ENCODE assay signal across 24 mouse cellular contexts in the genomic region with DNA sequence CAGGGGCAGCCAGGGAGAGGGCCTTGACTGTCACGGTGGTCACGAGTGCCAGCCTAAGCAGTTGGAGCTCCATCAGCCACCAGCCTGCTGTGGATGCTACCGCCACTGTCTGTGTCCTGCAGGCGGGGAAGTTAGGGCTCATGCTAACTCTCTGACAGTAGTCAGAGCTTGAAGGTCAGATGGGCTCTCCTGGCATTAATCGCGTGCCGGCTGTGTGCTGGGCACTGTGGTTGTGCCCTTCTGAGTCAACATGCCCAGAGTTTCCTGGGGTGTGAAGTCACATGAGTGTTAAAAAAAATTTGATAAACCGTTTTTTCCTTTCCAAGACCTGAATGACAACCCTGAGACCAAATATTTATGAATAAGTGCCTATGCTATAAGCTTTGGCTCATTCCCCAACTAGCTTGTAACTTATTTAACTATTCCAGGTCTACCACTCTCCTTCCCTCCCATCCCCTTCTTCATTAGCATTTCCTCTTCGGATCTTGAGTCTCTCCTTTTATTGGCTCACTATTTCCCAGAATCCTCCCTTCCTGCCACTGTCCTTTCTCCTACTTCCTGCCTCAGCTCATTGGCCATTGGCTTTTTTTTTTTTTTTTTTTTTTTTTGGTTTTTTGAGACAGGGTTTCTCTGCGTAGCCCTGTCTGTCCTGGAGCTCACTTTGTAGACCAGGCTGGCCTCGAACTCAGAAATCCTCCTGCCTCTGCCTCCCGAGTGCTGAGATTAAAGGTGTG. TPM values are rescaled to one million over a fixed set of nuclear protein-coding genes. Genes with fewer than 3 reads are reported as not detected.
A peak's percentile ranks its signal among the peaks of the same experiment; 100 is the strongest.
DNase-seq lines count a peak whose midpoint lies in the region; TF ChIP-seq lines count a peak whose summit lies in the region.
"Had no signal": no experiment of that assay in that cellular context is flagged by ENCODE, and none has a peak within 500 bp of the region (broad histone marks: within the 10 kb centered on the region; RNA-seq: fewer than 3 reads in every experiment).

No protein-coding gene starts in this region.

- intact Hi-C loops in left cerebral cortex, postnatal 14 days (cut with DNase I) = no loop called here

- no peak overlapping the region for H3K4me3 ChIP-seq in heart, embryonic 10.5 days
- peak overlapping the region in 1 of 2 experiments; percentile 52; a peak in 3 of 4 replicates for H3K4me3 ChIP-seq in ES-E14 (ENCODE audit: insufficient read depth in 1 of 2, low read depth in 1 of 2, low read length in 2 of 2, poor library complexity in 1 of 2, severe bottlenecking in 1 of 2)
- H3K4me3 ChIP-seq: erythroblast, embryonic 14.5 days; left cerebral cortex, adult 2 months had no signal

- in situ Hi-C loops in ES-E14 (cut with MboI; ENCODE audit: low sequenced_read_pairs in 2 of 2, unreplicated experiment in 2 of 2) = no loop called here

- H3K27ac ChIP-seq in heart, embryonic 10.5 days = peak overlapping the region; percentile 47; the same call in 1 of the 2 replicates
- H3K27ac ChIP-seq in ES-E14 (ENCODE audit: insufficient read depth, low read depth, low read length, poor library complexity, severe bottlenecking) = peak overlapping the region; percentile 56; the same call in 1 of the 2 replicates
- H3K27ac ChIP-seq: embryonic facial prominence, embryonic 12.5 days; forebrain, embryonic 13.5 days; left cerebral cortex, adult 2 months; liver, embryonic 12.5 days; neural tube, embryonic 13.5 days had no signal

- 0 out of 2 replicates have a peak, but pooled peaks cover 2% of the 10 kb centered on the region for H3K36me3 ChIP-seq in heart, embryonic 10.5 days
- H3K36me3 ChIP-seq in ES-E14 (ENCODE audit: control insufficient read depth, insufficient read depth, low read length, poor library complexity, severe bottlenecking) = no peaks in the 10 kb centered on the region
- H3K36me3 ChIP-seq: embryonic facial prominence, embryonic 12.5 days; G1E; hindbrain, embryonic 12.5 days; limb, embryonic 10.5 days; liver, embryonic 12.5 days; neural tube, embryonic 13.5 days had no signal

- peaks cover 50% of the 10 kb centered on the region for H3K4me1 ChIP-seq in heart, embryonic 10.5 days
- peaks cover 2 to 19% of the 10 kb centered on the region in 2 experiments; a peak in 2 of 4 replicates for H3K4me1 ChIP-seq in ES-E14 (ENCODE audit: control insufficient read depth in 2 of 2, insufficient read depth in 2 of 2, low read length in 2 of 2, poor library complexity in 1 of 2)
- H3K4me1 ChIP-seq: embryonic facial prominence, embryonic 12.5 days; forebrain, embryonic 13.5 days; hindbrain, embryonic 12.5 days; megakaryocyte, embryonic 14.5 days; neural tube, embryonic 13.5 days had no signal

- WGBS in heart, embryonic 10.5 days = 84% methylated on average over 12 of the region's 12 CpGs

- H3K27me3 ChIP-seq in heart, embryonic 10.5 days (ENCODE audit: insufficient read depth, poor library complexity, severe bottlenecking) = no peaks in the 10 kb centered on the region
- H3K27me3 ChIP-seq: neural tube, embryonic 13.5 days had no signal

- no peak overlapping the region for H3K9ac ChIP-seq in ES-E14 (ENCODE audit: insufficient read depth, low read depth, low read length, poor library complexity, severe bottlenecking)
- H3K9ac ChIP-seq: embryonic facial prominence, embryonic 12.5 days; forebrain, embryonic 13.5 days; hindbrain, embryonic 12.5 days; liver, embryonic 12.5 days; neural tube, embryonic 13.5 days had no signal

- no peak for DNase-seq in heart, embryonic 10.5 days (ENCODE audit: low spot score)
- no peak for DNase-seq in heart, adult 8-10 months (ENCODE audit: low spot score)
- DNase-seq in kidney, adult 9 months = peak; percentile 34
- no peak for DNase-seq in kidney, postnatal 10 days
- no peak for DNase-seq in ES-E14 (ENCODE audit: low read depth, low spot score)
- DNase-seq in adrenal gland, postnatal 36 days = peak; percentile 66 to 78
- no peak for DNase-seq in left cerebral cortex, postnatal 14 days (ENCODE audit: low spot score in 2 of 2)
- DNase-seq: cerebellum, adult 9-10 months; gastrocnemius, postnatal 14 days; layer of hippocampus, adult 9-11 months; lung, adult 2 months; midbrain, embryonic 14.5 days; right cerebral cortex, adult 18-20 months; thymus, postnatal 14 days had no signal

- no peaks in the 10 kb centered on the region for H3K9me3 ChIP-seq in heart, embryonic 10.5 days
- no peaks in the 10 kb centered on the region for H3K9me3 ChIP-seq in ES-E14 (ENCODE audit: control insufficient read depth, insufficient read depth, low read depth, low read length)
- H3K9me3 ChIP-seq: forebrain, embryonic 13.5 days; G1E; limb, embryonic 10.5 days; liver, embryonic 12.5 days; neural tube, embryonic 13.5 days had no signal

TF ChIP-seq in ES-E14, 5 proteins besides CTCF, POLR2A, EP300 and RAD21:
- TF ChIP-seq ZC3H11A (IDR thresholded peaks at IDR 0.05; ENCODE audit: borderline replicate concordance, low read depth, low read length) = no peak
- peak; percentile 87 for TF ChIP-seq ZNF384 (IDR thresholded peaks at IDR 0.05; ENCODE audit: low read depth, low read length)
- TF ChIP-seq CHD2 (IDR thresholded peaks at IDR 0.05; ENCODE audit: low read depth, low read length) = no peak
- no peak for TF ChIP-seq MAFK (IDR thresholded peaks at IDR 0.05; ENCODE audit: insufficient read depth, low read depth, low read length)
- no peak for TF ChIP-seq HCFC1 (IDR thresholded peaks at IDR 0.05; ENCODE audit: borderline replicate concordance, insufficient read depth, low read length)

RNA-seq across cellular contexts. Expression of a gene that starts 6.2 kb away (rescaled TPM):
- polyA plus RNA-seq in heart, embryonic 10.5 days (2016; fragmentation: Nextera tagmentation; extraction: Ambion mirVana) = 5.8 and 11.7 TPM in 2 replicates
- 100 to 1,000 TPM; 231 to 252 (median 245) TPM for total RNA-seq in heart, adult 8-10 months (2022)
- total RNA-seq in ES-E14 (2012; rRNA removed) = 10.5 and 16.9 TPM in 2 replicates
- total RNA-seq in adrenal gland, postnatal 36 days (2021) = 100 to 1,000 TPM; 128 to 139 TPM
- 1 to 10 TPM; 3.8 to 4.7 TPM for total RNA-seq in left cerebral cortex, postnatal 14 days (2021)

RNA-seq across cellular contexts. Expression of a gene that starts 22.3 kb away (rescaled TPM):
- polyA plus RNA-seq in heart, embryonic 10.5 days (2016; fragmentation: Nextera tagmentation; extraction: Ambion mirVana) = 68.1 and 70.9 TPM in 2 replicates
- 10 to 100 TPM; 21.5 to 30.1 (median 24.2) TPM for total RNA-seq in heart, adult 8-10 months (2022)
- total RNA-seq in ES-E14 (2012; rRNA removed) = 67.9 and 71.6 TPM in 2 replicates
- 1 to 10 TPM; 4.0 to 5.5 TPM for total RNA-seq in adrenal gland, postnatal 36 days (2021)
- total RNA-seq in left cerebral cortex, postnatal 14 days (2021) = 1 to 10 TPM; 4.9 to 5.5 TPM

RNA-seq across cellular contexts. Expression of a gene that starts 24.5 kb away (rescaled TPM):
- 13.0 and 13.2 TPM in 2 replicates for polyA plus RNA-seq in heart, embryonic 10.5 days (2016; fragmentation: Nextera tagmentation; extraction: Ambion mirVana)
- 1 to 10 TPM in 2 of 4 experiments, under 1 TPM in 2; 0.83 to 1.8 (median 0.97) TPM for total RNA-seq in heart, adult 8-10 months (2022)
- total RNA-seq in ES-E14 (2012; rRNA removed) = 26.7 and 32.6 TPM in 2 replicates
- total RNA-seq in adrenal gland, postnatal 36 days (2021) = 1 to 10 TPM; 7.0 to 7.6 TPM
- 1 to 10 TPM; 5.5 to 5.8 TPM for total RNA-seq in left cerebral cortex, postnatal 14 days (2021)

Comparison
In these comparisons a context has a peak if more than half of its experiments do, and no peak if none do; other contexts are left out.
1. DNase-seq: peak in kidney, adult 9 months (single experiment) and adrenal gland, postnatal 36 days (2 of 2); none in heart, embryonic 10.5 days (single experiment), heart, adult 8-10 months (single experiment), kidney, postnatal 10 days (single experiment), ES-E14 (single experiment) and left cerebral cortex, postnatal 14 days (0 of 2).